Mouse (Mus musculus) gastrocnemius, postnatal 36 days (tissue): ENCODE data around the gene Spp2. TPM values are rescaled to one million over a fixed set of nuclear protein-coding genes. Genes with fewer than 3 reads are reported as not detected.
"Not testable (repeated sequence)": the region's sequence is repeated elsewhere in the genome, so short reads cannot be mapped to it uniquely, and the experiment has no call there.

Source experiments
- DNase-seq, 2 experiments: peaks; one replicate each; pipeline ENCODE4 v3.0.0; 2022
- intact Hi-C: fragments of 180-260 bp; cut with DNase I; formaldehyde crosslinking; loops from one replicate; pipeline ENCODE4 v1.15.1; 2025
- total RNA-seq, 2 experiments: library from RNA; stranded (reverse); gene quantifications; 2 replicates each; pipeline ENCODE4 v1.2.3; 2021

The Spp2 gene
- total RNA-seq, 2 experiments from 2014 or later = not detected

- no peak for DNase-seq
- intact Hi-C loops = no loop called here
Measured at GRCm38 (mm10) chr1:88432601-88433000, 25.8 kb downstream of the Spp2 start.

GRCm38 (mm10) chr1:88433096-88433883 is 26.5 kb downstream of the Spp2 start:
- DNase-seq = no peak
- intact Hi-C loops = no loop called here

- intact Hi-C loops = no loop called here
- no peak for DNase-seq
Measured at GRCm38 (mm10) chr1:88434057-88434456, 27.3 kb downstream of the Spp2 start.

- intact Hi-C loops = no loop called here
- no peak for DNase-seq
Measured at GRCm38 (mm10) chr1:88437206-88438126, 30.7 kb downstream of the Spp2 start.

GRCm38 (mm10) chr1:88443383-88443782 is 36.6 kb downstream of the Spp2 start:
- no peak for DNase-seq
- intact Hi-C loops = no loop called here

GRCm38 (mm10) chr1:88445400-88445799 is 38.6 kb downstream of the Spp2 start:
- intact Hi-C loops = no loop called here
- no peak for DNase-seq

- DNase-seq = no peak
- intact Hi-C loops = no loop called here
Measured at GRCm38 (mm10) chr1:88446270-88447030, 39.7 kb downstream of the Spp2 start.

GRCm38 (mm10) chr1:88447483-88447882 is 40.7 kb downstream of the Spp2 start:
- no peak for DNase-seq
- intact Hi-C loops = no loop called here

GRCm38 (mm10) chr1:88448094-88448493 is 41.3 kb downstream of the Spp2 start:
- DNase-seq, intact Hi-C loops: not testable (repeated sequence)

GRCm38 (mm10) chr1:88449741-88450140 is 43.0 kb downstream of the Spp2 start:
- DNase-seq = no peak
- intact Hi-C loops = loop anchor here (10.0 kb wide), 1 partner anchor 115 kb away; no protein-coding TSS in a partner anchor

- intact Hi-C loops = loop anchor here (10.0 kb wide), 1 partner anchor 114 kb away; no protein-coding TSS in a partner anchor
- DNase-seq = no peak
Measured at GRCm38 (mm10) chr1:88450668-88451067, 43.9 kb downstream of the Spp2 start.

- no peak for DNase-seq
- intact Hi-C loops = loop anchor here (10.0 kb wide), 1 partner anchor 113 kb away; no protein-coding TSS in a partner anchor
Measured at GRCm38 (mm10) chr1:88452198-88452597, 45.4 kb downstream of the Spp2 start.

GRCm38 (mm10) chr1:88454703-88455102 is 47.9 kb downstream of the Spp2 start:
- DNase-seq = no peak
- intact Hi-C loops = loop anchor here (10.0 kb wide), 1 partner anchor 110 kb away; no protein-coding TSS in a partner anchor

- DNase-seq = no peak
- intact Hi-C loops = loop anchor here (1.0 to 10.0 kb wide), 2 partner anchors 109 to 251 kb away; no protein-coding TSS in a partner anchor
Measured at GRCm38 (mm10) chr1:88455761-88456160, 49.0 kb downstream of the Spp2 start.

GRCm38 (mm10) chr1:88456451-88457072 is 49.8 kb downstream of the Spp2 start:
- intact Hi-C loops = loop anchor here (1.0 to 10.0 kb wide), 2 partner anchors 108 to 250 kb away; no protein-coding TSS in a partner anchor
- peak; percentile 37 to 56 for DNase-seq

- intact Hi-C loops = loop anchor here (2.0 to 10.0 kb wide), 2 partner anchors 106 to 240 kb away; no protein-coding TSS in a partner anchor
- no peak for DNase-seq
Measured at GRCm38 (mm10) chr1:88459196-88459595, 52.4 kb downstream of the Spp2 start.

GRCm38 (mm10) chr1:88459655-88460054 is 52.9 kb downstream of the Spp2 start:
- DNase-seq = no peak
- intact Hi-C loops = loop anchor here (2.0 to 10.0 kb wide), 2 partner anchors 105 to 239 kb away; no protein-coding TSS in a partner anchor

GRCm38 (mm10) chr1:88461096-88461495 is 54.3 kb downstream of the Spp2 start:
- intact Hi-C loops = no loop called here
- DNase-seq = no peak

GRCm38 (mm10) chr1:88462484-88462883 is 55.7 kb downstream of the Spp2 start:
- DNase-seq = no peak
- intact Hi-C loops = no loop called here

- no peak for DNase-seq
- intact Hi-C loops = no loop called here
Measured at GRCm38 (mm10) chr1:88463241-88463640, 56.5 kb downstream of the Spp2 start.
